Mouse (Mus musculus) midbrain, embryonic 13.5 days (tissue): ENCODE measurements around the gene Olfr890. TPM values are rescaled to one million over a fixed set of nuclear protein-coding genes. Genes with fewer than 3 reads are reported as not detected.
"Not testable (repeated sequence)": the region's sequence is repeated elsewhere in the genome, so short reads cannot be mapped to it uniquely, and the experiment has no call there.

ENCODE experiments used
- ATAC-seq: fragments of 200-750 bp; cut with Nextera tagmentation; 2 replicates; pipeline ENCODE4 v1.8.0; 2017; ENCODE audit warnings: mild to moderate bottlenecking, moderate TSS enrichment, moderate library complexity
- H3K27ac ChIP-seq: fragments of 300-500 bp; sonication (generic); 2 replicates; pipeline ENCODE4 v1.5.1; 2015; ENCODE audit warnings: inconsistent platforms, mild to moderate bottlenecking, moderate library complexity
- H3K27me3 ChIP-seq: fragments of 300-500 bp; sonication (generic); 2 replicates; pipeline ENCODE4 v1.6.1; 2015; ENCODE audit warnings: mild to moderate bottlenecking, inconsistent platforms
- H3K36me3 ChIP-seq: fragments of 300-500 bp; sonication (generic); 2 replicates; pipeline ENCODE4 v1.6.1; 2015; ENCODE audit warnings: mild to moderate bottlenecking, inconsistent platforms
- H3K4me1 ChIP-seq: fragments of 300-500 bp; sonication (generic); replicated peaks from 2 replicates; pipeline ENCODE4 v1.6.1; 2015; ENCODE audit warnings: inconsistent platforms
- H3K4me2 ChIP-seq: fragments of 300-500 bp; sonication (generic); replicated peaks from 2 replicates; pipeline ENCODE4 v1.6.1; 2015; ENCODE audit warnings: moderate library complexity, mild to moderate bottlenecking, inconsistent platforms
- H3K4me3 ChIP-seq: fragments of 300-500 bp; sonication (generic); replicated peaks from 2 replicates; pipeline ENCODE4 v1.5.1; 2015; ENCODE audit warnings: mild to moderate bottlenecking, inconsistent platforms
- H3K9ac ChIP-seq: fragments of 300-500 bp; sonication (generic); replicated peaks from 2 replicates; pipeline ENCODE4 v1.6.1; 2015; ENCODE audit warnings: mild to moderate bottlenecking, inconsistent platforms
- H3K9me3 ChIP-seq: fragments of 300-500 bp; sonication (generic); 2 replicates; pipeline ENCODE4 v1.6.1; 2016; ENCODE audit warnings: mild to moderate bottlenecking, inconsistent platforms
- WGBS: fragments of 180-500 bp; shearing (Covaris S2); methylation state at CpG from one replicate; pipeline ENCODE4 v1.1.7; 2015; 5-methylcytosine and 5-hydroxymethylcytosine counted together
- polyA plus RNA-seq: library from polyadenylated mRNA; unstranded; fragments of >200 nt; fragmentation: Nextera tagmentation; extraction: Ambion mirVana; gene quantifications from 2 replicates; pipeline ENCODE4 v1.2.1, GENCODE M21; 2015

Gene Olfr890
- polyA plus RNA-seq: not detected in 2 replicates

DNA sequence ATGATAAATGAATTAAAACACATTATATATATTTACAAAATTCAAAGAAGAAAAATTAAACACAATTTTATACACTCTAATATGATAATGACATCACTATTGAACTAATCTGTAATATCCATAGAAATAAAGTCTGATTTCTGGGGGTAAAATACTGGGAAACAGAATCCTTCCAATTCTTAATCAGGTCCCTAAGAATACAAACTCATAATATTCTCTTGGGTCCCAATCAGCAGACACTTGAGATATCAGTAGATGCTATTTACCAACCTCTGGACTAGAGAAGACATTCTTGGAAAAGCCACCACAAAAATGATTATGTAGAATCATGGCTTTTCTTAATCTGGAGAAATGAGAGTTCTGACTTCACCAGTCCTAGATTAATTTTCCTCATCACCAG is at the start of gene Olfr890:
Gene Olfr890, plus strand, starts transcription at position 301 of the 400 bp plus-strand sequence.
- H3K9me3 ChIP-seq: no peaks in the 10 kb centered on the region
- H3K4me1 ChIP-seq: no peaks in the 10 kb centered on the region
- H3K27ac ChIP-seq: no peak within 1 kb of the TSS
- H3K9ac ChIP-seq: no peak within 1 kb of the TSS
- no peak within 1 kb of the TSS for H3K4me2 ChIP-seq
- H3K27me3 ChIP-seq: no peaks in the 10 kb centered on the region
- no peak within 1 kb of the TSS for H3K4me3 ChIP-seq
- no peaks in the 10 kb centered on the region for H3K36me3 ChIP-seq
- ATAC-seq: no peak

- no peak within 1 kb of the TSS for H3K27ac ChIP-seq
- H3K4me3 ChIP-seq: no peak within 1 kb of the TSS
- no peaks in the 10 kb centered on the region for H3K4me1 ChIP-seq
- H3K36me3 ChIP-seq: no peaks in the 10 kb centered on the region
- ATAC-seq: no peak
- no peak within 1 kb of the TSS for H3K4me2 ChIP-seq
- H3K9me3 ChIP-seq: no peaks in the 10 kb centered on the region
- WGBS: 91% methylated on average over 1 of the region's 1 CpGs
- no peaks in the 10 kb centered on the region for H3K27me3 ChIP-seq
- H3K9ac ChIP-seq: no peak within 1 kb of the TSS
These were observed 34.5 kb upstream of the Olfr890 start, which contains the start of gene Olfr888 for GRCm38 (mm10) chr9:38107828-38108227. TSS of gene Olfr888 (plus strand) at chr9:38108128.

DNA sequence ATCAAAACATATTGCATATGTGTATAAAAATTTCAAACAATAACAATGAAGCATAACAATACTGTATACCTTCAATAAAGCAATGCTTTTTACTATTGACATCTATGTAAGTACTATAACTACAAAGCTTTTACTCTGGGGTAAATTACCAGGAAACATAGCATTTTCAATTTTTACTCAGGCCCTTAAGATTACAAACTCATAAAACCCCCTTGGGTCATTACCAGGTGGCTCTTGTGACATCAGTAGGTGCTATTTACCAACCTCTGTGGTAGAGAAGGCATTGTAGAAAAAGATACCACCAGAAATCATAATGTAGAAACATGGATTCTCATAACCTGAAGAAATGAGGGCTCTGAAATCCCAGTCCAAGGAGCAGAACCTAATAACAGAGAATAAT is 27.4 kb upstream of the Olfr890 start, which contains the start of gene Olfr889:
Gene Olfr889, plus strand, starts transcription at position 301 of the 400 bp plus-strand sequence.
- Histone ChIP-seq H3K27me3 (no peaks in the 10 kb centered on the region), H3K36me3 (no peaks in the 10 kb centered on the region), H3K4me3 (no peak within 1 kb of the TSS), H3K27ac (no peak within 1 kb of the TSS), H3K4me1 (no peaks in the 10 kb centered on the region), H3K9me3 (no peaks in the 10 kb centered on the region), H3K9ac (no peak within 1 kb of the TSS), H3K4me2 (no peak within 1 kb of the TSS)
- ATAC-seq: no peak

DNA sequence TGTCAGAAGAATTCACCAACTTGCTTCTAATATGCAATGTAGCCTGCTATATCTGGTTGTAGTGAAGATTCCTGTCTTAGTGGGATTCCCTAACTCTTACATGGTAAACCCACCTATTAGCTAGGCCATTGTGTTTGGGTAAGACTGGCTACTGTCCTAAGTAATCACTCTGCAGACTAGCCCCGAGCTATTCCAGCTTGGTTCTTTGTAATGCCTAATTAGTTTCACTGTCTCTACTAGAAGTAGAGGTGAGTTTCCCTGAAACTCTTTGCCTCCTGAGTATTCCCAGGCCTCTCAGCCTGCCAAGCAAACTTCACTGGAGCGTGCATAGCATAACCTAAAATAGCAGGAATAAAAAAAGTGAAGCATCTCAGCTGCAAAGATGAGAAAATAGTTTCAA is 26.0 kb downstream of the Olfr890 start:
- not testable (repeated sequence) for H3K9ac ChIP-seq, H3K9me3 ChIP-seq, H3K27me3 ChIP-seq, ATAC-seq, H3K36me3 ChIP-seq, H3K4me1 ChIP-seq, H3K27ac ChIP-seq, H3K4me3 ChIP-seq, H3K4me2 ChIP-seq
- WGBS: 59% methylated on average over 2 of the region's 2 CpGs

DNA sequence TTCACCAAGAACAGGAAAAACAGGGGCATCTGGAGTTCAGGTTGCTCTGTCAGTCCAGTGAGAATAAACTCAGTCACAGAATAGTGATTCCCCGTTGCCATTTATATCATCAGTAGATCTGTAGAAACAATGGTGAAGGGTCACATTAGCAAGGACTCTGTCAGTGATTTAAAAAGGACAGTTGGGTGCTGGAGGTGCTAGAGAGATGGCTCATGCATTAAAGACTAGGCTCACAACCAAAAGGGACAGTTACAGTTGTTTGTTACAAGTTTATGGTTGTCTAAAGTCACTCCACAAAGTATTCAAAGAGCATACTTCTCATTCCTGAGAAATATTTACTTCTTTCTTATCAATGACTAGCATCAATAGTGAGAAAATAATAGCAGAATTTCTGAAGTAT is 38.4 kb downstream of the Olfr890 start, which contains the start of gene Olfr891:
Gene Olfr891, minus strand, starts transcription at position 101 of the 400 bp plus-strand sequence.
- no peaks in the 10 kb centered on the region for H3K27me3 ChIP-seq
- no peak within 1 kb of the TSS for H3K27ac ChIP-seq
- no peaks in the 10 kb centered on the region for H3K36me3 ChIP-seq
- no peaks in the 10 kb centered on the region for H3K4me1 ChIP-seq
- no peak within 1 kb of the TSS for H3K9ac ChIP-seq
- no peak within 1 kb of the TSS for H3K4me2 ChIP-seq
- H3K4me3 ChIP-seq: no peak within 1 kb of the TSS
- H3K9me3 ChIP-seq: peaks cover 5% of the 10 kb centered on the region; the same call in 1 of the 2 replicates
- WGBS: 81% methylated on average over 1 of the region's 1 CpGs
- ATAC-seq: no peak

Other genes starting within 250 kb of the Olfr890 start
- gene Olfr145, start 245.8 kb upstream of the Olfr890 start, polyA plus RNA-seq: not detected in 2 replicates
- gene Olfr878, start 224.7 kb upstream of the Olfr890 start, polyA plus RNA-seq: not detected in 2 replicates
- gene Olfr881, start 150.7 kb upstream of the Olfr890 start, polyA plus RNA-seq: not detected in 2 replicates
- not detected in 2 replicates for gene Olfr883, start 116.7 kb upstream of the Olfr890 start, polyA plus RNA-seq
- not detected in 2 replicates for gene Olfr884, start 96.0 kb upstream of the Olfr890 start, polyA plus RNA-seq
- not detected in 2 replicates for gene Olfr885, start 81.2 kb upstream of the Olfr890 start, polyA plus RNA-seq
- not detected in 2 replicates for gene Olfr887, start 58.4 kb upstream of the Olfr890 start, polyA plus RNA-seq
- gene Olfr888, start 34.4 kb upstream of the Olfr890 start, polyA plus RNA-seq: not detected in 2 replicates
- 0.06 and 0.07 TPM in 2 replicates for gene Olfr889, start 27.3 kb upstream of the Olfr890 start, polyA plus RNA-seq
- gene Olfr891, start 38.3 kb downstream of the Olfr890 start, polyA plus RNA-seq: not detected in 2 replicates
- gene Olfr893, start 65.8 kb downstream of the Olfr890 start, polyA plus RNA-seq: not detected in 2 replicates
- not detected in 2 replicates for gene Olfr894, start 75.5 kb downstream of the Olfr890 start, polyA plus RNA-seq
- not detected in 2 replicates for gene Olfr143, start 110.3 kb downstream of the Olfr890 start, polyA plus RNA-seq
- gene Olfr895, start 125.3 kb downstream of the Olfr890 start, polyA plus RNA-seq: not detected in 2 replicates
- gene Olfr896-ps1, start 148.6 kb downstream of the Olfr890 start, polyA plus RNA-seq: not detected in 2 replicates
- gene Olfr25, start 186.5 kb downstream of the Olfr890 start, polyA plus RNA-seq: not detected in 2 replicates
- not detected in 2 replicates for gene Olfr898, start 205.9 kb downstream of the Olfr890 start, polyA plus RNA-seq
- not detected in 2 replicates for gene Olfr250, start 224.4 kb downstream of the Olfr890 start, polyA plus RNA-seq
- gene Olfr251, start 234.6 kb downstream of the Olfr890 start, polyA plus RNA-seq: not detected in 2 replicates